Mouse (Mus musculus): Measurements from ENCODE around the gene Supt16. TPM values are rescaled to one million over a fixed set of nuclear protein-coding genes. Genes with fewer than 3 reads are reported as not detected.

Supt16 gene
- polyA plus RNA-seq (2012; ENCODE audit: insufficient read depth, low replicate concordance), result 2.4 and 9.0 TPM in 2 replicates

GRCm38 (mm10) chr14:52197156-52197878 is at the start of gene Supt16:
Supt16 (minus strand) TSS chr14:52197416.
- Histone ChIP-seq H3K36me3 (replicated peaks; ENCODE audit: low read length) (peaks cover 49% of the 10 kb centered on the region), H3K4me1 (peaks cover 43% of the 10 kb centered on the region), H3K9me3 (no peaks in the 10 kb centered on the region), H3K27me3 (replicated peaks) (no peaks in the 10 kb centered on the region), H3K4me3 (replicated peaks) (peak within 1 kb of the TSS; percentile 92)
- TF ChIP-seq FLI1 (IDR thresholded peaks at IDR 0.05; ENCODE audit: low read length) (no peak), GATA1 (IDR thresholded peaks at IDR 0.05; ENCODE audit: borderline replicate concordance, low read length) (no peak)

GRCm38 (mm10) chr14:52246129-52246528 is 48.9 kb upstream of the Supt16 start:
- peak overlapping the region; percentile 62 for H3K4me3 ChIP-seq (replicated peaks)
- H3K36me3 ChIP-seq (replicated peaks; ENCODE audit: low read length), result peaks cover 3% of the 10 kb centered on the region
- H3K9me3 ChIP-seq, result no peaks in the 10 kb centered on the region
- no peaks in the 10 kb centered on the region for H3K27me3 ChIP-seq (replicated peaks)
- H3K4me1 ChIP-seq, result peaks cover 52% of the 10 kb centered on the region
- TF ChIP-seq FLI1 (IDR thresholded peaks at IDR 0.05; ENCODE audit: low read length) (no peak), GATA1 (IDR thresholded peaks at IDR 0.05; ENCODE audit: borderline replicate concordance, low read length) (no peak)

- Histone ChIP-seq H3K9me3 (no peaks in the 10 kb centered on the region), H3K4me3 (replicated peaks) (peak overlapping the region; percentile 98), H3K36me3 (replicated peaks; ENCODE audit: low read length) (peaks cover 14% of the 10 kb centered on the region), H3K27me3 (replicated peaks) (no peaks in the 10 kb centered on the region), H3K4me1 (peaks cover 52% of the 10 kb centered on the region)
- TF ChIP-seq FLI1 (IDR thresholded peaks at IDR 0.05; ENCODE audit: low read length), result no peak
- TF ChIP-seq GATA1 (IDR thresholded peaks at IDR 0.05; ENCODE audit: borderline replicate concordance, low read length), result no peak
Measured at GRCm38 (mm10) chr14:52244690-52245042, 47.5 kb upstream of the Supt16 start.

DNA sequence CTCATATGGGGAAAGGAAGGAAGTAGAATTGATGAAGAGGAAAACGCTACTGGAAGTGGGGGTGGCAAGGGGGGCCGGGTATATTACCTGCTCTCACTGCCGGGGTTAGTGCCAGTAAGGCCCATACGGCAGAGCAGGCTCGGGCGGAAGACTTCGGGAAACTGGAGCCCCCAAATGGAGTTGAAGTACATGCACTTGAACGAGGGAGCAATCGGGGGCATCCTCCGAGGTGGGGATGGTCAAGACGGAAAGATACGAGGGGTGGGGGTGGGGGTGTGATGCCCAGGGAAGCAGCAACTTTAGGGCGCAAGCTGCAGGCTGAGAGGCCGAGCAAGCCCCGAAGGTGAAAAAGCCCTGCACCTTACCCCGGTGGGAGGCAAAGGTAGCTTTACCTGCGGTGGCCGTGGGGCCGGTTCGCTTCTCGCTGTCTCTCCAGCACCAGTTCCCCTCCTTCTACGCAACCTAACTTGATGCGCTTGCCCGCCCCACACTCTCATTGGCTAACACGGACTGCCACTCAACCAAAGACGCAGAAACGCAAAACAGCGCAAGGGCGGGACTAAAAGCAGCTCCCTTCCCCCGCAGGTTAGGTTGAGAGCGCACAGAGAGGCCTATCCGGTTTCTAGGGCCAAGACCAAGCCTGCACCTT is 46.9 kb upstream of the Supt16 start:
- Histone ChIP-seq H3K4me1 (peaks cover 52% of the 10 kb centered on the region), H3K27me3 (replicated peaks) (no peaks in the 10 kb centered on the region), H3K9me3 (no peaks in the 10 kb centered on the region), H3K36me3 (replicated peaks; ENCODE audit: low read length) (peaks cover 19% of the 10 kb centered on the region), H3K4me3 (replicated peaks) (peak overlapping the region; percentile 98)
- no peak for TF ChIP-seq FLI1 (IDR thresholded peaks at IDR 0.05; ENCODE audit: low read length)
- TF ChIP-seq GATA1 (IDR thresholded peaks at IDR 0.05; ENCODE audit: borderline replicate concordance, low read length), result no peak

GRCm38 (mm10) chr14:52236216-52236615 is 39.0 kb upstream of the Supt16 start:
- H3K36me3 ChIP-seq (replicated peaks; ENCODE audit: low read length), result peaks cover 88% of the 10 kb centered on the region
- no peak overlapping the region for H3K4me3 ChIP-seq (replicated peaks)
- no peaks in the 10 kb centered on the region for H3K27me3 ChIP-seq (replicated peaks)
- no peaks in the 10 kb centered on the region for H3K9me3 ChIP-seq
- H3K4me1 ChIP-seq, result peaks cover 12% of the 10 kb centered on the region
- TF ChIP-seq FLI1 (IDR thresholded peaks at IDR 0.05; ENCODE audit: low read length), result no peak
- no peak for TF ChIP-seq GATA1 (IDR thresholded peaks at IDR 0.05; ENCODE audit: borderline replicate concordance, low read length)

- TF ChIP-seq GATA1 (IDR thresholded peaks at IDR 0.05; ENCODE audit: borderline replicate concordance, low read length) (no peak), FLI1 (IDR thresholded peaks at IDR 0.05; ENCODE audit: low read length) (no peak)
- Histone ChIP-seq H3K4me3 (replicated peaks) (no peak overlapping the region), H3K4me1 (peaks cover 13% of the 10 kb centered on the region), H3K36me3 (replicated peaks; ENCODE audit: low read length) (peaks cover 89% of the 10 kb centered on the region), H3K27me3 (replicated peaks) (no peaks in the 10 kb centered on the region), H3K9me3 (no peaks in the 10 kb centered on the region)
Measured at GRCm38 (mm10) chr14:52235165-52235564, 37.9 kb upstream of the Supt16 start.

DNA sequence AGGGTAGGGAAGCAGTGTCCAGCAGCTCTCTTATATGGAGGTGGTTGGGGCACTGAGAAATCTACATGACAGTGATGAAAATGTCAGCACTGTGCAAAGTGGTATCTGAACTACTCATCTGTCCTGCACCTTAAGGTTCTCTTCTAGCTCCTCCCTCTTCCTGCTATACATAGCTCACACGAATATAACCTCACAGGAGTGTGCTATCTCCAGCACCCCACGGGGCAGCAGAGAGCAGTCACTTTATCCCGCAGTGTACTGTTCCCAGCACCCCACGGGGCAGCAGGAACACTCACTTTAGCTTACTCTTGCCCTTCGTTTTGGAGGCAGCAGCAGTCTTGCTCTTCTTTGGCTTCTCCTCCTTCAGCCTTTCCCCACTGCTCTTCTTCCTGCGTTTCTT is 35.0 kb upstream of the Supt16 start:
- no peak for TF ChIP-seq GATA1 (IDR thresholded peaks at IDR 0.05; ENCODE audit: borderline replicate concordance, low read length)
- TF ChIP-seq FLI1 (IDR thresholded peaks at IDR 0.05; ENCODE audit: low read length), result no peak
- peaks cover 12% of the 10 kb centered on the region for H3K4me1 ChIP-seq
- no peak overlapping the region for H3K4me3 ChIP-seq (replicated peaks)
- H3K9me3 ChIP-seq, result no peaks in the 10 kb centered on the region
- peaks cover 97% of the 10 kb centered on the region for H3K36me3 ChIP-seq (replicated peaks; ENCODE audit: low read length)
- no peaks in the 10 kb centered on the region for H3K27me3 ChIP-seq (replicated peaks)

DNA sequence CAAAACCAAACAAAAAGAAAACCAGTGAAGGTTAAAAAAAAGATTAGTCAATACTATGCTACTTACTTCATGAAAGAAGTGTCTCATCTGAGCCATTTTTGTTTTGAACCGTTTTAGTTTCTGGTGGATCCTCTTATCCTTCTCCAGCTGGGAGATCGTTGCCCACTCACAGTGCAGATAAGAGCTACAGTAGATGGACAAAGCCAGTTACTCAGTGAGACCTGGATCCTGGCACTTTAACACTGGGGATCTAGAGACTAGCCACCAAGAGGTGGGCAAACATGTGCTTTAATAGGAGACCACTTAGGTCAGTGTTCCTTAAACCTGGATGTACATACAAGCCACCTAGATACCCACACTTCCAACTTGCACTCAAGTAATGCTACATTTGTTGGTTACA is 28.8 kb upstream of the Supt16 start:
- Histone ChIP-seq H3K4me3 (replicated peaks) (no peak overlapping the region), H3K4me1 (no peaks in the 10 kb centered on the region), H3K27me3 (replicated peaks) (no peaks in the 10 kb centered on the region), H3K9me3 (no peaks in the 10 kb centered on the region), H3K36me3 (replicated peaks; ENCODE audit: low read length) (peaks cover 100% of the 10 kb centered on the region)
- TF ChIP-seq GATA1 (IDR thresholded peaks at IDR 0.05; ENCODE audit: borderline replicate concordance, low read length), result no peak
- TF ChIP-seq FLI1 (IDR thresholded peaks at IDR 0.05; ENCODE audit: low read length), result no peak

- H3K4me3 ChIP-seq (replicated peaks), result no peak overlapping the region
- H3K27me3 ChIP-seq (replicated peaks), result no peaks in the 10 kb centered on the region
- TF ChIP-seq FLI1 (IDR thresholded peaks at IDR 0.05; ENCODE audit: low read length) (no peak), GATA1 (IDR thresholded peaks at IDR 0.05; ENCODE audit: borderline replicate concordance, low read length) (no peak)
- H3K36me3 ChIP-seq (replicated peaks; ENCODE audit: low read length), result peaks cover 96% of the 10 kb centered on the region
- H3K9me3 ChIP-seq, result no peaks in the 10 kb centered on the region
- H3K4me1 ChIP-seq, result no peaks in the 10 kb centered on the region
Measured at GRCm38 (mm10) chr14:52217261-52217660, 20.0 kb upstream of the Supt16 start.

DNA sequence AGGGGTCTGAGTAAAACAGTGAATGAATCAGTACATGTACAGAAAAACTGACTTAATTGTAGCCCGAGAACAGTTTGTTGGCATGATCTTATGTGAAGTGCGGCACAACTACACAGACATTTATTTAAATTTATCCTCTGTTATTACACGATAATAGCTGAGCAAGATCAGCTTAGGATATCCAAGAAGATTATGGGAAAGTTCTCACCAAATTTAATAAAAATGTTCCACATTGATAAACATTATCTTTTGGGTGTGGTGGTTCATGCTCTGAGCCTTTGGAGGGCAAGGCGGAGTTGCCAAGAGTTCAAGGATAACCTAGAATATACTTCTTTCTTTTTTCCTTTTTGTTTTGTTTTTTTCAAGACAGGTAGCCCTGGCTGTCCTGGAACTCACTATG is 2.2 kb upstream of the Supt16 start:
- no peak for TF ChIP-seq FLI1 (IDR thresholded peaks at IDR 0.05; ENCODE audit: low read length)
- TF ChIP-seq GATA1 (IDR thresholded peaks at IDR 0.05; ENCODE audit: borderline replicate concordance, low read length), result no peak
- Histone ChIP-seq H3K4me3 (replicated peaks) (no peak overlapping the region), H3K9me3 (no peaks in the 10 kb centered on the region), H3K4me1 (peaks cover 23% of the 10 kb centered on the region), H3K36me3 (replicated peaks; ENCODE audit: low read length) (peaks cover 62% of the 10 kb centered on the region), H3K27me3 (replicated peaks) (no peaks in the 10 kb centered on the region)
